Mouse (Mus musculus): Measurements from ENCODE around the gene Tgm2. TPM values are rescaled to one million over a fixed set of nuclear protein-coding genes. Genes with fewer than 3 reads are reported as not detected.

Tgm2 gene
- polyA plus RNA-seq, 1 experiment from 2014 or later = 226 TPM

GRCm38 (mm10) chr2:158146971-158147370, 735 bp upstream of the Tgm2 start:
- peaks cover 7% of the 10 kb centered on the region; the same call in 1 of the 2 replicates for H3K9me3 ChIP-seq (replicated peaks; ENCODE audit: control insufficient read depth, low read length)
- H3K9ac ChIP-seq (ENCODE audit: low read length) = no peak overlapping the region
- peaks cover 6% of the 10 kb centered on the region; the same call in 1 of the 2 replicates for H3K36me3 ChIP-seq (ENCODE audit: control insufficient read depth, insufficient read depth)
- ATAC-seq (replicated peaks; ENCODE audit: extremely low read depth, insufficient read depth, low FRiP score) = no peak
- no peak overlapping the region for H3K27ac ChIP-seq (ENCODE audit: low read length)
- 92% methylated on average over 8 of the region's 8 CpGs for WGBS
- H3K27me3 ChIP-seq (ENCODE audit: control insufficient read depth, insufficient read depth, low read length) = no peaks in the 10 kb centered on the region
- peaks cover 29% of the 10 kb centered on the region for H3K4me1 ChIP-seq (ENCODE audit: control insufficient read depth, insufficient read depth, low read length)
- H3K4me2 ChIP-seq (ENCODE audit: low read depth, low read length) = no peak overlapping the region
- no peak overlapping the region for H3K4me3 ChIP-seq (ENCODE audit: low read length)

- WGBS = 35% methylated on average over 5 of the region's 5 CpGs
- H3K4me1 ChIP-seq (ENCODE audit: control insufficient read depth, insufficient read depth, low read length) = peaks cover 41% of the 10 kb centered on the region
- no peak for ATAC-seq (replicated peaks; ENCODE audit: extremely low read depth, insufficient read depth, low FRiP score)
These were observed 639 bp downstream of the Tgm2 start for GRCm38 (mm10) chr2:158145528-158146065.

GRCm38 (mm10) chr2:158144750-158145527, 1.3 kb downstream of the Tgm2 start:
- no peaks in the 10 kb centered on the region for H3K27me3 ChIP-seq (ENCODE audit: control insufficient read depth, insufficient read depth, low read length)
- peak overlapping the region; percentile 85 for H3K27ac ChIP-seq (ENCODE audit: low read length)
- peak overlapping the region; percentile 88 for H3K9ac ChIP-seq (ENCODE audit: low read length)
- H3K9me3 ChIP-seq (replicated peaks; ENCODE audit: control insufficient read depth, low read length) = no peaks in the 10 kb centered on the region
- peaks cover 47% of the 10 kb centered on the region for H3K4me1 ChIP-seq (ENCODE audit: control insufficient read depth, insufficient read depth, low read length)
- peaks cover 8% of the 10 kb centered on the region; the same call in 1 of the 2 replicates for H3K36me3 ChIP-seq (ENCODE audit: control insufficient read depth, insufficient read depth)
- H3K4me2 ChIP-seq (ENCODE audit: low read depth, low read length) = peak overlapping the region; percentile 74
- no peak for ATAC-seq (replicated peaks; ENCODE audit: extremely low read depth, insufficient read depth, low FRiP score)
- WGBS = 57% methylated on average over 6 of the region's 6 CpGs
- H3K4me3 ChIP-seq (ENCODE audit: low read length) = peak overlapping the region; percentile 70

More at GRCm38 (mm10) chr2:158145528-158146065, 639 bp downstream of the Tgm2 start:
- H3K27me3 ChIP-seq (ENCODE audit: control insufficient read depth, insufficient read depth, low read length) = no peaks in the 10 kb centered on the region
- peak overlapping the region; percentile 74 for H3K4me2 ChIP-seq (ENCODE audit: low read depth, low read length)
- peak overlapping the region; percentile 88 for H3K9ac ChIP-seq (ENCODE audit: low read length)
- H3K9me3 ChIP-seq (replicated peaks; ENCODE audit: control insufficient read depth, low read length) = no peaks in the 10 kb centered on the region
- peak overlapping the region; percentile 70 for H3K4me3 ChIP-seq (ENCODE audit: low read length)
- H3K36me3 ChIP-seq (ENCODE audit: control insufficient read depth, insufficient read depth) = peaks cover 8% of the 10 kb centered on the region; the same call in 1 of the 2 replicates
- H3K27ac ChIP-seq (ENCODE audit: low read length) = peak overlapping the region; percentile 85

- Histone ChIP-seq H3K9me3 (replicated peaks; ENCODE audit: control insufficient read depth, low read length) (no peaks in the 10 kb centered on the region), H3K4me3 (ENCODE audit: low read length) (peak overlapping the region; percentile 70), H3K9ac (ENCODE audit: low read length) (peak overlapping the region; percentile 88), H3K27me3 (ENCODE audit: control insufficient read depth, insufficient read depth, low read length) (no peaks in the 10 kb centered on the region), H3K36me3 (ENCODE audit: control insufficient read depth, insufficient read depth) (peaks cover 8% of the 10 kb centered on the region; the same call in 1 of the 2 replicates), H3K27ac (ENCODE audit: low read length) (peak overlapping the region; percentile 85), H3K4me2 (ENCODE audit: low read depth, low read length) (peak overlapping the region; percentile 74), H3K4me1 (ENCODE audit: control insufficient read depth, insufficient read depth, low read length) (peaks cover 50% of the 10 kb centered on the region)
- ATAC-seq (replicated peaks; ENCODE audit: extremely low read depth, insufficient read depth, low FRiP score) = no peak
- WGBS = 45% methylated on average over 8 of the region's 8 CpGs
These were observed 2.0 kb downstream of the Tgm2 start for GRCm38 (mm10) chr2:158144263-158144662.

GRCm38 (mm10) chr2:158143816-158144215, 2.4 kb downstream of the Tgm2 start:
- peak overlapping the region; percentile 74 for H3K4me2 ChIP-seq (ENCODE audit: low read depth, low read length)
- 49% methylated on average over 3 of the region's 3 CpGs for WGBS
- peaks cover 55% of the 10 kb centered on the region for H3K4me1 ChIP-seq (ENCODE audit: control insufficient read depth, insufficient read depth, low read length)
- peak overlapping the region; percentile 88 for H3K9ac ChIP-seq (ENCODE audit: low read length)
- no peak for ATAC-seq (replicated peaks; ENCODE audit: extremely low read depth, insufficient read depth, low FRiP score)
- H3K36me3 ChIP-seq (ENCODE audit: control insufficient read depth, insufficient read depth) = peaks cover 8% of the 10 kb centered on the region; the same call in 1 of the 2 replicates
- no peaks in the 10 kb centered on the region for H3K27me3 ChIP-seq (ENCODE audit: control insufficient read depth, insufficient read depth, low read length)
- H3K9me3 ChIP-seq (replicated peaks; ENCODE audit: control insufficient read depth, low read length) = no peaks in the 10 kb centered on the region
- H3K27ac ChIP-seq (ENCODE audit: low read length) = peak overlapping the region; percentile 85
- H3K4me3 ChIP-seq (ENCODE audit: low read length) = peak overlapping the region; percentile 70

- Histone ChIP-seq H3K4me1 (ENCODE audit: control insufficient read depth, insufficient read depth, low read length) (peaks cover 60% of the 10 kb centered on the region), H3K27me3 (ENCODE audit: control insufficient read depth, insufficient read depth, low read length) (no peaks in the 10 kb centered on the region), H3K9ac (ENCODE audit: low read length) (peak overlapping the region; percentile 53), H3K4me3 (ENCODE audit: low read length) (peak overlapping the region; percentile 70), H3K4me2 (ENCODE audit: low read depth, low read length) (peak overlapping the region; percentile 74), H3K36me3 (ENCODE audit: control insufficient read depth, insufficient read depth) (peaks cover 12% of the 10 kb centered on the region; the same call in 1 of the 2 replicates), H3K27ac (ENCODE audit: low read length) (peak overlapping the region; percentile 92), H3K9me3 (replicated peaks; ENCODE audit: control insufficient read depth, low read length) (no peaks in the 10 kb centered on the region)
- WGBS = 76% methylated on average over 18 of the region's 18 CpGs
- no peak for ATAC-seq (replicated peaks; ENCODE audit: extremely low read depth, insufficient read depth, low FRiP score)
These were observed 3.3 kb downstream of the Tgm2 start for GRCm38 (mm10) chr2:158142981-158143380.

GRCm38 (mm10) chr2:158141690-158142440, 4.4 kb downstream of the Tgm2 start:
- Histone ChIP-seq H3K9me3 (replicated peaks; ENCODE audit: control insufficient read depth, low read length) (no peaks in the 10 kb centered on the region), H3K36me3 (ENCODE audit: control insufficient read depth, insufficient read depth) (peaks cover 12% of the 10 kb centered on the region; the same call in 1 of the 2 replicates), H3K4me1 (ENCODE audit: control insufficient read depth, insufficient read depth, low read length) (peaks cover 60% of the 10 kb centered on the region), H3K27me3 (ENCODE audit: control insufficient read depth, insufficient read depth, low read length) (no peaks in the 10 kb centered on the region), H3K27ac (ENCODE audit: low read length) (peak overlapping the region; percentile 92), H3K9ac (ENCODE audit: low read length) (peak overlapping the region; percentile 5; the same call in 1 of the 2 replicates), H3K4me3 (ENCODE audit: low read length) (no peak overlapping the region), H3K4me2 (ENCODE audit: low read depth, low read length) (peak overlapping the region; percentile 21; the same call in 1 of the 2 replicates)
- WGBS = 17% methylated on average over 7 of the region's 7 CpGs
- peak; percentile 63 for ATAC-seq (replicated peaks; ENCODE audit: extremely low read depth, insufficient read depth, low FRiP score)

- 50% methylated on average over 7 of the region's 7 CpGs for WGBS
- peak overlapping the region; percentile 66 for H3K9ac ChIP-seq (ENCODE audit: low read length)
- H3K4me1 ChIP-seq (ENCODE audit: control insufficient read depth, insufficient read depth, low read length) = peaks cover 62% of the 10 kb centered on the region
- H3K36me3 ChIP-seq (ENCODE audit: control insufficient read depth, insufficient read depth) = peaks cover 13% of the 10 kb centered on the region; the same call in 1 of the 2 replicates
- no peak for ATAC-seq (replicated peaks; ENCODE audit: extremely low read depth, insufficient read depth, low FRiP score)
- peak overlapping the region; percentile 92 for H3K27ac ChIP-seq (ENCODE audit: low read length)
- no peak overlapping the region for H3K4me3 ChIP-seq (ENCODE audit: low read length)
- peak overlapping the region; percentile 33; the same call in 1 of the 2 replicates for H3K4me2 ChIP-seq (ENCODE audit: low read depth, low read length)
- no peaks in the 10 kb centered on the region for H3K27me3 ChIP-seq (ENCODE audit: control insufficient read depth, insufficient read depth, low read length)
- H3K9me3 ChIP-seq (replicated peaks; ENCODE audit: control insufficient read depth, low read length) = no peaks in the 10 kb centered on the region
These were observed 5.0 kb downstream of the Tgm2 start for GRCm38 (mm10) chr2:158141271-158141670.

All from heart, embryonic 16.5 days (tissue).